Comparison of ENCODE assay signal across 24 mouse cellular contexts in the genomic region with DNA sequence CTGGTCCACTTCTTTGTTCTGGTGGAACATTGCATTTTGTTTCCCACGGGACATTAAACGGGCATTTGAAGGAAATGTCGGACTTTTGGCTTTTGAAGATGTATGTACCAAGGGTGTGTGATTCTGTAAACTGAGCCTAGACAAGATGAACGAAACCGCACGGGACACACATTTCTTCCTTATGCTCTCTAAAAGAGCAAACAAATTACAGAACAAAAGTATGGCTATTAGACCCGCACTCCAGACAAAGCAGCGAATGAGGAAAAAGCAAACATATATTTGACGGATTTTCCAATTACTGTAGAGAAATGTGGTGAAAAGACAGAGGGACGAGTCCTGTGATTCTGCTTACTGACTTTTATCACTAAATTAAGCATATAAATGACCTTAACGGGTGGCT. TPM values are rescaled to one million over a fixed set of nuclear protein-coding genes. Genes with fewer than 3 reads are reported as not detected.
DNase-seq lines count a peak whose midpoint lies in the region; ATAC-seq and TF ChIP-seq lines count a peak whose summit lies in the region.
"Had no signal": no experiment of that assay in that cellular context is flagged by ENCODE, and none has a peak within 500 bp of the region (broad histone marks: within the 10 kb centered on the region; RNA-seq: fewer than 3 reads in every experiment).

No protein-coding gene starts in this region.

- intact Hi-C loops in heart, adult 2 months (cut with DNase I): no loop called here

- ATAC-seq in forebrain, embryonic 11.5 days (replicated peaks; ENCODE audit: low FRiP score): no peak
- no peak for ATAC-seq in limb, embryonic 11.5 days (ENCODE audit: insufficient number of reproducible peaks, low FRiP score, low TSS enrichment, low read depth)
- ATAC-seq in midbrain, embryonic 11.5 days (ENCODE audit: low FRiP score): no peak
- ATAC-seq: CD4-positive, CD25-positive, alpha-beta regulatory T cell, adult 4 months; Patski had no signal

- peaks cover 47% of the 10 kb centered on the region for H3K4me1 ChIP-seq in forebrain, embryonic 10.5 days
- H3K4me1 ChIP-seq in forebrain, embryonic 11.5 days (replicated peaks; ENCODE audit: control insufficient read depth, insufficient read depth, low read length): peaks cover 28% of the 10 kb centered on the region
- H3K4me1 ChIP-seq in limb, embryonic 11.5 days (ENCODE audit: control insufficient read depth, insufficient read depth, low read length): peaks cover 6% of the 10 kb centered on the region; the same call in 1 of the 2 replicates
- peaks cover 29% of the 10 kb centered on the region for H3K4me1 ChIP-seq in limb, embryonic 10.5 days
- H3K4me1 ChIP-seq in midbrain, embryonic 11.5 days (ENCODE audit: control insufficient read depth, insufficient read depth, low read length): peaks cover 34% of the 10 kb centered on the region
- no peaks in the 10 kb centered on the region for H3K4me1 ChIP-seq in heart, adult 2 months (ENCODE audit: control insufficient read depth, insufficient read depth, low read length)
- H3K4me1 ChIP-seq: liver, embryonic 15.5 days had no signal

- no peak for TF ChIP-seq POLR2A in heart, adult 2 months (IDR thresholded peaks at IDR 0.05; ENCODE audit: insufficient read depth, low read depth, low read length)

- H3K79me2 ChIP-seq in heart, adult 2 months (replicated peaks; ENCODE audit: control insufficient read depth, insufficient read depth, low read length): no peaks in the 10 kb centered on the region

- H3K4me2 ChIP-seq in forebrain, embryonic 11.5 days (ENCODE audit: low read depth, low read length, severe bottlenecking): no peak overlapping the region
- no peak overlapping the region for H3K4me2 ChIP-seq in limb, embryonic 11.5 days (ENCODE audit: low read depth, severe bottlenecking)
- no peak overlapping the region for H3K4me2 ChIP-seq in midbrain, embryonic 11.5 days

- no peaks in the 10 kb centered on the region for H3K36me3 ChIP-seq in forebrain, embryonic 10.5 days (replicated peaks)
- no peaks in the 10 kb centered on the region for H3K36me3 ChIP-seq in forebrain, embryonic 11.5 days (ENCODE audit: control insufficient read depth, insufficient read depth, low read length)
- no peaks in the 10 kb centered on the region for H3K36me3 ChIP-seq in limb, embryonic 11.5 days (ENCODE audit: control insufficient read depth, insufficient read depth, low read length)
- H3K36me3 ChIP-seq in limb, embryonic 10.5 days: no peaks in the 10 kb centered on the region
- H3K36me3 ChIP-seq in midbrain, embryonic 11.5 days (ENCODE audit: control insufficient read depth, insufficient read depth, low read length): no peaks in the 10 kb centered on the region
- no peaks in the 10 kb centered on the region for H3K36me3 ChIP-seq in heart, adult 2 months (ENCODE audit: control insufficient read depth, insufficient read depth, low read length)
- H3K36me3 ChIP-seq: heart, embryonic 12.5 days; limb, embryonic 15.5 days; liver, embryonic 15.5 days had no signal

- WGBS in forebrain, embryonic 10.5 days: under 1% methylated on average over 11 of the region's 11 CpGs
- WGBS in forebrain, embryonic 11.5 days: 2% methylated on average over 11 of the region's 11 CpGs
- 2% methylated on average over 11 of the region's 11 CpGs for WGBS in limb, embryonic 11.5 days
- WGBS in limb, embryonic 10.5 days: 3% methylated on average over 11 of the region's 11 CpGs
- WGBS in midbrain, embryonic 11.5 days: 2% methylated on average over 11 of the region's 11 CpGs
- 7% methylated on average over 11 of the region's 11 CpGs for WGBS in heart, adult 2 months

- H3K9ac ChIP-seq in forebrain, embryonic 11.5 days (ENCODE audit: low read length): no peak overlapping the region
- no peak overlapping the region for H3K9ac ChIP-seq in limb, embryonic 11.5 days (ENCODE audit: low read length)
- no peak overlapping the region for H3K9ac ChIP-seq in midbrain, embryonic 11.5 days (ENCODE audit: low read length)
- no peak overlapping the region for H3K9ac ChIP-seq in heart, adult 2 months (ENCODE audit: low read depth, low read length)
- H3K9ac ChIP-seq: heart, embryonic 12.5 days; limb, embryonic 15.5 days; liver, embryonic 15.5 days had no signal

- no peak for DNase-seq in forebrain, embryonic 10.5 days (ENCODE audit: extremely low spot score, low spot score)
- DNase-seq in forebrain, embryonic 11.5 days (ENCODE audit: low spot score): no peak
- DNase-seq in limb, embryonic 11.5 days (ENCODE audit: low spot score): peak; percentile 36
- DNase-seq in limb, embryonic 10.5 days (ENCODE audit: low spot score): no peak
- DNase-seq in midbrain, embryonic 11.5 days (ENCODE audit: low spot score, missing footprints): peak; percentile 95
- peak; percentile 23 for DNase-seq in neural tube, embryonic 10.5 days (ENCODE audit: extremely low spot score, low spot score)
- no peak for DNase-seq in spleen, postnatal 14 days (ENCODE audit: low spot score in 2 of 2)
- DNase-seq in heart, adult 2 months: no peak
- DNase-seq: gastrocnemius, adult 2 months; kidney, adult 9 months; layer of hippocampus, adult 9-11 months; lung, postnatal 10 days had no signal

- no peak for TF ChIP-seq CTCF in heart, adult 2 months (IDR thresholded peaks at IDR 0.05)

- no peak for TF ChIP-seq EP300 in heart, adult 2 months (IDR thresholded peaks at IDR 0.05; ENCODE audit: insufficient read depth, low read depth, low read length)

- peaks cover 100% of the 10 kb centered on the region for H3K27me3 ChIP-seq in forebrain, embryonic 10.5 days (ENCODE audit: poor library complexity, severe bottlenecking)
- peaks cover 71% of the 10 kb centered on the region for H3K27me3 ChIP-seq in forebrain, embryonic 11.5 days (ENCODE audit: control insufficient read depth, insufficient read depth, low read length)
- peaks cover 71% of the 10 kb centered on the region for H3K27me3 ChIP-seq in limb, embryonic 11.5 days (ENCODE audit: control insufficient read depth, insufficient read depth, low read length)
- H3K27me3 ChIP-seq in limb, embryonic 10.5 days (ENCODE audit: low read depth, poor library complexity, severe bottlenecking): peaks cover 100% of the 10 kb centered on the region
- peaks cover 87% of the 10 kb centered on the region for H3K27me3 ChIP-seq in midbrain, embryonic 11.5 days (ENCODE audit: control insufficient read depth, insufficient read depth, low read length)
- peaks cover 26% of the 10 kb centered on the region for H3K27me3 ChIP-seq in heart, adult 2 months (ENCODE audit: control insufficient read depth, insufficient read depth, low read length)

- no peaks in the 10 kb centered on the region for H3K9me3 ChIP-seq in forebrain, embryonic 10.5 days
- H3K9me3 ChIP-seq in forebrain, embryonic 11.5 days (ENCODE audit: control insufficient read depth, low read length): no peaks in the 10 kb centered on the region
- no peaks in the 10 kb centered on the region for H3K9me3 ChIP-seq in limb, embryonic 11.5 days (ENCODE audit: control insufficient read depth, low read length)
- no peaks in the 10 kb centered on the region for H3K9me3 ChIP-seq in limb, embryonic 10.5 days (replicated peaks)
- H3K9me3 ChIP-seq in midbrain, embryonic 11.5 days (ENCODE audit: control insufficient read depth, low read length): no peaks in the 10 kb centered on the region
- H3K9me3 ChIP-seq: heart, embryonic 12.5 days; limb, embryonic 15.5 days; liver, embryonic 15.5 days had no signal

- no peak overlapping the region for H3K27ac ChIP-seq in forebrain, embryonic 10.5 days
- H3K27ac ChIP-seq in forebrain, embryonic 11.5 days (ENCODE audit: low read depth, low read length): no peak overlapping the region
- H3K27ac ChIP-seq in limb, embryonic 11.5 days (replicated peaks; ENCODE audit: low read depth, low read length): no peak overlapping the region
- H3K27ac ChIP-seq in limb, embryonic 10.5 days: no peak overlapping the region
- H3K27ac ChIP-seq in midbrain, embryonic 11.5 days (ENCODE audit: low read depth, low read length): no peak overlapping the region; the same call in 1 of the 2 replicates
- H3K27ac ChIP-seq in heart, adult 2 months: no peak overlapping the region
- H3K27ac ChIP-seq: gastrocnemius, adult 2 months; limb, embryonic 15.5 days; liver, embryonic 15.5 days had no signal

- peak overlapping the region; percentile 40; the same call in 1 of the 2 replicates for H3K4me3 ChIP-seq in forebrain, embryonic 10.5 days
- no peak overlapping the region for H3K4me3 ChIP-seq in forebrain, embryonic 11.5 days (ENCODE audit: low read depth, low read length)
- no peak overlapping the region for H3K4me3 ChIP-seq in limb, embryonic 11.5 days (ENCODE audit: low read depth, low read length)
- H3K4me3 ChIP-seq in limb, embryonic 10.5 days: no peak overlapping the region
- H3K4me3 ChIP-seq in midbrain, embryonic 11.5 days (ENCODE audit: low read depth, low read length): no peak overlapping the region
- no peak overlapping the region for H3K4me3 ChIP-seq in heart, adult 2 months
- H3K4me3 ChIP-seq: liver, embryonic 15.5 days had no signal

RNA-seq across cellular contexts. Expression of gene Sox14, which starts 7.9 kb away (rescaled TPM):
- polyA plus RNA-seq in forebrain, embryonic 10.5 days (2016; fragmentation: Nextera tagmentation; extraction: Ambion mirVana): 1.4 and 2.1 TPM in 2 replicates
- 0.77 and 1.9 TPM in 2 replicates for polyA plus RNA-seq in forebrain, embryonic 11.5 days (2014; fragmentation: Nextera tagmentation; extraction: Ambion mirVana)
- polyA plus RNA-seq in limb, embryonic 11.5 days (2014; fragmentation: Nextera tagmentation; extraction: Ambion mirVana): 0.14 and 0.20 TPM in 2 replicates
- 0.71 and 0.80 TPM in 2 replicates for polyA plus RNA-seq in limb, embryonic 10.5 days (2016; fragmentation: Nextera tagmentation; extraction: Ambion mirVana)
- 12.4 and 14.0 TPM in 2 replicates for polyA plus RNA-seq in midbrain, embryonic 11.5 days (2014; fragmentation: Nextera tagmentation; extraction: Ambion mirVana)
- not detected for total RNA-seq in heart, adult 2 months (2021)
- polyA plus RNA-seq in heart, adult 2 months (2012; rRNA removed): not detected in 2 replicates
- total RNA-seq: adrenal gland, postnatal 10 days; ES-E14; gastrocnemius, adult 2 months; granulocyte monocyte progenitor cell, adult 5-6 weeks; heart, postnatal 14 days; left cerebral cortex, postnatal 14 days; megakaryocyte progenitor cell, adult 5-6 weeks; neutrophil, adult 5-6 weeks had no signal
- polyA plus RNA-seq: CD4-positive, CD25-positive, alpha-beta regulatory T cell, adult 4 months; limb, embryonic 15.5 days; liver, embryonic 15.5 days; Patski had no signal

Comparison
In these comparisons a context has a peak if more than half of its experiments do, and no peak if none do; other contexts are left out.
1. DNase-seq: peak in limb, embryonic 11.5 days (single experiment), midbrain, embryonic 11.5 days (single experiment) and neural tube, embryonic 10.5 days (single experiment); none in forebrain, embryonic 10.5 days (single experiment), forebrain, embryonic 11.5 days (single experiment), limb, embryonic 10.5 days (single experiment), spleen, postnatal 14 days (0 of 2) and heart, adult 2 months (0 of 2).